Mouse (Mus musculus) spleen, adult 18-20 months (tissue): ENCODE data around the gene Naf1.
A peak's percentile ranks its signal among the peaks of the same experiment; 100 is the strongest.

Experiments used
- DNase-seq, 2 experiments: peaks; one replicate each; pipeline ENCODE4 v3.0.0; 2022; ENCODE audit warnings: mixed read lengths in 2 of 2

Gene Naf1

GRCm38 (mm10) chr8:66860023-66860422 lies at the start of gene Naf1:
Gene Naf1, plus strand, starts transcription at chr8:66860217.
- peak; percentile 78 to 86 for DNase-seq

- DNase-seq = peak; percentile 14 to 26
Observed at GRCm38 (mm10) chr8:66860921-66861588, 1.0 kb downstream of the Naf1 start.

GRCm38 (mm10) chr8:66861589-66862500 lies 1.8 kb downstream of the Naf1 start:
- DNase-seq = no peak

- DNase-seq = no peak
Observed at GRCm38 (mm10) chr8:66863761-66864160, 3.7 kb downstream of the Naf1 start.

- DNase-seq = no peak
Observed at GRCm38 (mm10) chr8:66865120-66865519, 5.1 kb downstream of the Naf1 start.

- no peak for DNase-seq
Observed at GRCm38 (mm10) chr8:66867679-66868078, 7.7 kb downstream of the Naf1 start.

- DNase-seq = no peak
Observed at GRCm38 (mm10) chr8:66869211-66869932, 9.4 kb downstream of the Naf1 start.

- no peak for DNase-seq
Observed at GRCm38 (mm10) chr8:66883866-66884265, 23.8 kb downstream of the Naf1 start.

- no peak for DNase-seq
Observed at GRCm38 (mm10) chr8:66891879-66892278, 31.9 kb downstream of the Naf1 start.

GRCm38 (mm10) chr8:66905000-66905399 lies 45.0 kb downstream of the Naf1 start:
- DNase-seq = no peak

GRCm38 (mm10) chr8:66905557-66905956 lies 45.5 kb downstream of the Naf1 start:
- DNase-seq = no peak

GRCm38 (mm10) chr8:66906116-66906515 lies 46.1 kb downstream of the Naf1 start:
- DNase-seq = no peak

- no peak for DNase-seq
Observed at GRCm38 (mm10) chr8:66910684-66911083, 50.7 kb downstream of the Naf1 start.

GRCm38 (mm10) chr8:66913616-66914536 lies 53.9 kb downstream of the Naf1 start:
- DNase-seq = peak; percentile 10 to 49

- no peak for DNase-seq
Observed at GRCm38 (mm10) chr8:66916056-66916455, 56.0 kb downstream of the Naf1 start.

GRCm38 (mm10) chr8:66917695-66918467 lies 57.9 kb downstream of the Naf1 start:
- no peak for DNase-seq

GRCm38 (mm10) chr8:66918471-66918870 lies 58.5 kb downstream of the Naf1 start:
- no peak for DNase-seq

- DNase-seq = no peak
Observed at GRCm38 (mm10) chr8:66933746-66934145, 73.7 kb downstream of the Naf1 start.

- DNase-seq = no peak
Observed at GRCm38 (mm10) chr8:66936236-66936635, 76.2 kb downstream of the Naf1 start.
